Mouse (Mus musculus): Measurements from ENCODE around the gene Brd3.

DNA sequence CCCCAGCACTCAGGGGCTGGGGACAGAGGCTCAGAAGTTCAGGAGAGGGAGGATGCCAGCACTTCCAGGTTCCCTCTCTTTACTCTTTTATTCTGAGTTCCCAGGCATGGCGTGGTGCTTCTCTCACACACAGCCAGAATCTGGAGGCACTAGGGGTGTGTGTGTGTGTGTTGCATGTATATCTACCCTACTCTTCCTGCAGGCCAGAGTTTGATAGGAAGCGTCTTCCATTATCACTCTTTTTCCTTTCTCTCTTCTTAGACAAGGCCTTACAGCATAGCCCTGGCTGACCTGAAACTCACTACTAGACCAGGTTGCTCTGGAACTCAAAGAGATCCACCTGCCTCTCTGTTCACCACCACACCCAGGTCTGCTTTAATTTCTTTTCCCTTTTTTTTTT lies 16.5 kb downstream of the Brd3 start:
- no peak for TF ChIP-seq CTCF (conservative IDR thresholded peaks at IDR 0.05; ENCODE audit: low read length)
- TF ChIP-seq NANOG (IDR thresholded peaks at IDR 0.05; ENCODE audit: borderline replicate concordance, low read length) = no peak
- no peak for TF ChIP-seq POU5F1 (IDR thresholded peaks at IDR 0.05; ENCODE audit: borderline replicate concordance, low read length)

Data from E14TG2a.4 (cell line).